In the genomic region with DNA sequence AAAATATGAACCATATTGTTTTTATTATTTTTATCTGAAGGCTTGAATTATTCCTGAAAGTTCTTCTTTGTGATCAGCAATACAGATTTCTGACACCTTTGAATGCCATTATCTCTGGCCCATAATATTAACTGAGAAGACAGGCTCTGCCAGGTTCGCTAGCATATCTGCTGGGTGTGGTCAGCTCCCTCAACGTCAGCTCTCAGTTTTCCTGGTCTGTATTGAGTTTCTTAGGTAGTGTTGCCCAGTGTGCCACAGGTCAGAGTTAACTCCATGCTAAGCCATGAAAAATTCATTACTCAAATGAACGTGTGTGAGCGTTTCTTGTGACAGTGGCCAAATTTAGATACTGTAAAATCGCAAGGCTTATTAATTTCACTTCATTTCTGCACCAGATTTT, we compare ENCODE assay signal across 25 mouse cellular contexts. TPM values are rescaled to one million over a fixed set of nuclear protein-coding genes. Genes with fewer than 3 reads are reported as not detected.
DNase-seq lines count a peak whose midpoint lies in the region; ATAC-seq and TF ChIP-seq lines count a peak whose summit lies in the region.
"Had no signal": no experiment of that assay in that cellular context is flagged by ENCODE, and none has a peak within 500 bp of the region (broad histone marks: within the 10 kb centered on the region; RNA-seq: fewer than 3 reads in every experiment).

No protein-coding gene starts in this region.

- H3K4me2 ChIP-seq in liver, postnatal 0 days (ENCODE audit: low read depth, low read length): no peak overlapping the region
- no peak overlapping the region for H3K4me2 ChIP-seq in stomach, embryonic 16.5 days (ENCODE audit: low read depth, low read length)
- H3K4me2 ChIP-seq: embryonic facial prominence, embryonic 12.5 days; embryonic facial prominence, embryonic 15.5 days; heart, embryonic 13.5 days; hindbrain, embryonic 14.5 days had no signal

- TF ChIP-seq EP300 in liver, postnatal 0 days (IDR thresholded peaks at IDR 0.05; ENCODE audit: low read depth): no peak

- H3K27me3 ChIP-seq in liver, adult 2 months (ENCODE audit: control insufficient read depth, insufficient read depth, low read length): no peaks in the 10 kb centered on the region
- no peaks in the 10 kb centered on the region for H3K27me3 ChIP-seq in liver, postnatal 0 days (ENCODE audit: insufficient read depth, low read length)
- no peaks in the 10 kb centered on the region for H3K27me3 ChIP-seq in stomach, embryonic 16.5 days (ENCODE audit: control insufficient read depth, insufficient read depth, low read length)
- H3K27me3 ChIP-seq: embryonic facial prominence, embryonic 12.5 days; embryonic facial prominence, embryonic 15.5 days; heart, embryonic 13.5 days had no signal

- no peak overlapping the region for H3K27ac ChIP-seq in liver, adult 2 months (replicated peaks; ENCODE audit: insufficient read depth, low read depth, low read length)
- no peak overlapping the region for H3K27ac ChIP-seq in liver, postnatal 0 days (ENCODE audit: low read depth)
- no peak overlapping the region for H3K27ac ChIP-seq in stomach, embryonic 16.5 days (ENCODE audit: low read length)
- H3K27ac ChIP-seq: embryonic facial prominence, embryonic 15.5 days; heart, adult 2 months; heart, embryonic 10.5 days; heart, embryonic 13.5 days; hindbrain, embryonic 14.5 days; hindbrain, postnatal 0 days had no signal

- peak; percentile 51 for DNase-seq in gastrocnemius, adult 18-20 months (ENCODE audit: low spot score)
- DNase-seq in gastrocnemius, postnatal 4 days (ENCODE audit: low spot score in 2 of 2): no peak
- peak; percentile 41 for DNase-seq in liver, adult 2 months (ENCODE audit: extremely low read depth, low read depth, low spot score)
- no peak for DNase-seq in liver, postnatal 0 days
- no peak for DNase-seq in spleen, postnatal 4 days (ENCODE audit: low spot score in 2 of 2)
- DNase-seq in cerebellum, adult 18-20 months: no peak
- DNase-seq: adrenal gland, postnatal 10 days; adrenal gland, postnatal 36 days; cerebellum, adult 2 months; cerebellum, adult 9-11 months; cerebellum, postnatal 25 days; forebrain, postnatal 0 days; gastrocnemius, postnatal 25 days; heart, adult 2 months; heart, postnatal 14 days; heart, postnatal 4 days had no signal

- H3K9ac ChIP-seq in liver, adult 2 months (ENCODE audit: low read depth, low read length): no peak overlapping the region
- H3K9ac ChIP-seq in liver, postnatal 0 days (replicated peaks): no peak overlapping the region
- H3K9ac ChIP-seq in stomach, embryonic 16.5 days (ENCODE audit: low read length): no peak overlapping the region
- H3K9ac ChIP-seq: embryonic facial prominence, embryonic 12.5 days; embryonic facial prominence, embryonic 15.5 days; forebrain, postnatal 0 days; hindbrain, embryonic 14.5 days had no signal

- no peak for TF ChIP-seq POLR2A in liver, adult 2 months (IDR thresholded peaks at IDR 0.05; ENCODE audit: extremely low read depth, insufficient read depth, low read length)

- H3K4me1 ChIP-seq in liver, adult 2 months (ENCODE audit: control insufficient read depth, insufficient read depth, low read length): peaks cover 10% of the 10 kb centered on the region
- H3K4me1 ChIP-seq in liver, postnatal 0 days (ENCODE audit: insufficient read depth): peaks cover 20% of the 10 kb centered on the region
- peaks cover 17% of the 10 kb centered on the region for H3K4me1 ChIP-seq in stomach, embryonic 16.5 days (ENCODE audit: control insufficient read depth, insufficient read depth, low read length)

- no peak overlapping the region for H3K4me3 ChIP-seq in liver, adult 2 months (ENCODE audit: insufficient read depth, low read depth, low read length)
- no peak overlapping the region for H3K4me3 ChIP-seq in liver, postnatal 0 days (ENCODE audit: low read depth, low read length)
- no peak overlapping the region for H3K4me3 ChIP-seq in stomach, embryonic 16.5 days (replicated peaks; ENCODE audit: low read length)
- H3K4me3 ChIP-seq: embryonic facial prominence, embryonic 12.5 days; embryonic facial prominence, embryonic 15.5 days; heart, adult 2 months; heart, embryonic 10.5 days; heart, embryonic 13.5 days had no signal

- no peaks in the 10 kb centered on the region for H3K9me3 ChIP-seq in liver, postnatal 0 days (ENCODE audit: low read length)
- H3K9me3 ChIP-seq in stomach, embryonic 16.5 days (replicated peaks; ENCODE audit: control insufficient read depth, low read length): no peaks in the 10 kb centered on the region
- H3K9me3 ChIP-seq: embryonic facial prominence, embryonic 12.5 days; embryonic facial prominence, embryonic 15.5 days; heart, embryonic 10.5 days; heart, embryonic 13.5 days had no signal

- H3K79me2 ChIP-seq in liver, adult 2 months (ENCODE audit: control insufficient read depth, insufficient read depth, low read length): peaks cover 5% of the 10 kb centered on the region

- ATAC-seq in liver, postnatal 0 days: no peak
- peak; percentile 71; the same call in 1 of the 2 replicates for ATAC-seq in stomach, embryonic 16.5 days (ENCODE audit: insufficient read depth, low FRiP score)
- ATAC-seq: activated CD4-positive, CD25-positive, alpha-beta regulatory T cell, adult 4 months; forebrain, embryonic 14.5 days; forebrain, postnatal 0 days; hindbrain, postnatal 0 days had no signal

- WGBS in liver, adult 2 months: 42% methylated on average over 5 of the region's 5 CpGs
- 56% methylated on average over 5 of the region's 5 CpGs for WGBS in liver, postnatal 0 days (ENCODE audit: insufficient replicate concordance)
- 54% methylated on average over 5 of the region's 5 CpGs for WGBS in stomach, embryonic 16.5 days

- no peak for TF ChIP-seq CTCF in liver, adult 2 months (IDR thresholded peaks at IDR 0.05; ENCODE audit: low read depth, low read length)
- no peak for TF ChIP-seq CTCF in liver, postnatal 0 days (IDR thresholded peaks at IDR 0.05; ENCODE audit: low read depth)

- no peaks in the 10 kb centered on the region; the same call in 1 of the 2 replicates for H3K36me3 ChIP-seq in liver, adult 2 months (ENCODE audit: control insufficient read depth, insufficient read depth, low read length)
- H3K36me3 ChIP-seq in liver, postnatal 0 days (replicated peaks; ENCODE audit: insufficient read depth, low read length): no peaks in the 10 kb centered on the region
- H3K36me3 ChIP-seq in stomach, embryonic 16.5 days (ENCODE audit: control insufficient read depth, insufficient read depth, low read length): no peaks in the 10 kb centered on the region
- H3K36me3 ChIP-seq: embryonic facial prominence, embryonic 12.5 days; embryonic facial prominence, embryonic 15.5 days; heart, embryonic 10.5 days; heart, embryonic 13.5 days had no signal

RNA-seq across cellular contexts. Expression of a gene that starts 26.4 kb away (rescaled TPM):
- total RNA-seq in gastrocnemius, adult 18-20 months (2021): 10 to 100 TPM; 10.1 to 15.8 TPM
- 10 to 100 TPM; 47.2 to 50.8 TPM for total RNA-seq in gastrocnemius, postnatal 4 days (2021)
- 24.8 and 35.3 TPM in 2 replicates for total RNA-seq in liver, adult 2 months (2014; rRNA removed)
- polyA plus RNA-seq in liver, adult 2 months (2012; rRNA removed): 18.8 and 22.7 TPM in 2 replicates
- polyA plus RNA-seq in liver, postnatal 0 days (2015; fragmentation: Nextera tagmentation; extraction: Ambion mirVana): 18.4 and 18.9 TPM in 2 replicates
- polyA plus RNA-seq in stomach, embryonic 16.5 days (2015; fragmentation: Nextera tagmentation; extraction: Ambion mirVana): 108 and 110 TPM in 2 replicates

Comparison
In these comparisons a context has a peak if more than half of its experiments do, and no peak if none do; other contexts are left out.
1. DNase-seq: peak in gastrocnemius, adult 18-20 months (single experiment) and liver, adult 2 months (single experiment); none in gastrocnemius, postnatal 4 days (0 of 2), liver, postnatal 0 days (single experiment), spleen, postnatal 4 days (0 of 2) and cerebellum, adult 18-20 months (0 of 2).